8 mouse cellular contexts compared by ENCODE assay signal in the genomic region with DNA sequence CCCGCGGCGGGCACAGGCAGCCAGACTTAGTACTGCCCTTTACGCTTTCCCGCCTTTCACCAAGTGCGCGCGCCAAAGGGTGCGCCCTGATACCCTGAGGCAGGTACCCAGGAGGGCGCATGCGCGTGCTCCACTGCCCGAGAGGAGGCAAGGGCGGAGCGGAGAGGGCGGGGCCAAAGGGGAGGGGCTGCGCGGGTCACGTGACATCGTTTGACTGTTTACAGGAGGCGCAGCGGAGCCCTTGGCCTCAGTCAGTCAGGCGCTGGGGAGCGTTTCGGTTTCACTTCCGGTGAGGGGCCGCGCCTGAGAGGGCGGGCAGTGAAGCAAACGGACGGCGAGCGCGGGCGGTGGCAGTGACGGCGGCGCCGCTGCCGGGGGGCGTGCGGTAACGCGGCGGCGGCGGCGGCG. TPM values are rescaled to one million over a fixed set of nuclear protein-coding genes. Genes with fewer than 3 reads are reported as not detected.
DNase-seq lines count a peak whose midpoint lies in the region; ATAC-seq and TF ChIP-seq lines count a peak whose summit lies in the region.

A gene (plus strand): TSS at position 209 of the 408 bp plus-strand sequence.

- peak; percentile 95 for TF ChIP-seq POLR2A in cortical plate, adult 2 months (IDR thresholded peaks at IDR 0.05; ENCODE audit: extremely low read depth, insufficient read depth, low read length)

- no peaks in the 10 kb centered on the region for H3K4me1 ChIP-seq in cortical plate, adult 2 months (ENCODE audit: control insufficient read depth, insufficient read depth, low read length)
- peaks cover 10% of the 10 kb centered on the region; the same call in 1 of the 2 replicates for H3K4me1 ChIP-seq in megakaryocyte, embryonic 14.5 days

- H3K36me3 ChIP-seq in megakaryocyte, embryonic 14.5 days (replicated peaks; ENCODE audit: low read length) = no peaks in the 10 kb centered on the region

- TF ChIP-seq CTCF in cortical plate, adult 2 months (IDR thresholded peaks at IDR 0.05; ENCODE audit: extremely low read depth, insufficient read depth, low read length) = no peak

- peaks cover 8% of the 10 kb centered on the region for H3K27me3 ChIP-seq in megakaryocyte, embryonic 14.5 days (replicated peaks)

- DNase-seq in gastrocnemius, adult 8-10 months (ENCODE audit: low spot score in 2 of 2) = peak; percentile 97
- DNase-seq in hindlimb bud, embryonic 11.5 days (ENCODE audit: extremely low spot score, low read depth, low spot score) = peak; percentile 44
- peak; percentile 82 to 95 for DNase-seq in left cerebral cortex, adult 8-10 months (ENCODE audit: low spot score in 2 of 2)
- peak; percentile 97 for DNase-seq in right cerebral cortex, postnatal 10 days (ENCODE audit: low spot score in 2 of 2)
- DNase-seq in urinary bladder, postnatal 25 days (ENCODE audit: low spot score) = peak; percentile 93

- peaks cover 11% of the 10 kb centered on the region for H3K9me3 ChIP-seq in megakaryocyte, embryonic 14.5 days

- peak; percentile 87 for ATAC-seq in activated CD4-positive, CD25-positive, alpha-beta regulatory T cell, adult 4 months

- H3K27ac ChIP-seq in cortical plate, adult 2 months (ENCODE audit: insufficient read depth, low read length) = peak within 1 kb of the TSS; percentile 70

- H3K4me3 ChIP-seq in cortical plate, adult 2 months (ENCODE audit: insufficient read depth, low read length) = peak within 1 kb of the TSS; percentile 51
- H3K4me3 ChIP-seq in megakaryocyte, embryonic 14.5 days (replicated peaks) = peak within 1 kb of the TSS; percentile 93

RNA-seq across cellular contexts. Expression of the gene that starts here (rescaled TPM):
- 10 to 100 TPM; 20.3 to 22.5 TPM for polyA plus RNA-seq in activated CD4-positive, CD25-positive, alpha-beta regulatory T cell, adult 4 months (2017; shearing (Covaris generic))
- 45.1 and 49.1 TPM in 2 replicates for polyA plus RNA-seq in cortical plate, adult 2 months (2012; rRNA removed)
- 1 to 10 TPM; 3.9 to 9.2 (median 5.9) TPM for total RNA-seq in gastrocnemius, adult 8-10 months (2022)
- total RNA-seq in left cerebral cortex, adult 8-10 months (2022) = 10 to 100 TPM; 55.5 to 64.4 (median 57.9) TPM
- polyA plus RNA-seq in megakaryocyte, embryonic 14.5 days (2012; ENCODE audit: insufficient read depth, low replicate concordance) = 2.6 and 8.6 TPM in 2 replicates

Comparison
In these comparisons a context has a peak if more than half of its experiments do, and no peak if none do; other contexts are left out.
1. Peak in every context shown above with its lines: DNase-seq, ATAC-seq, H3K4me3 ChIP-seq and H3K27ac ChIP-seq.
2. RNA of the gene that starts here (total RNA-seq): 55.5 to 64.4 TPM in left cerebral cortex, adult 8-10 months; 3.9 to 9.2 TPM in gastrocnemius, adult 8-10 months; every median in the first group is over 4 times any median in the second.
3. DNase-seq: peak in every context shown above with its lines; median percentile 97 in gastrocnemius, adult 8-10 months; 97 in right cerebral cortex, postnatal 10 days; 93 in urinary bladder, postnatal 25 days; 88 in left cerebral cortex, adult 8-10 months; 44 in hindlimb bud, embryonic 11.5 days.